Mouse (Mus musculus) megakaryocyte-erythroid progenitor cell, adult 5 weeks (primary cell): ENCODE measurements around the gene Pdzd3. TPM values are rescaled to one million over a fixed set of nuclear protein-coding genes. Genes with fewer than 3 reads are reported as not detected.

Source experiments
- polyA plus RNA-seq: library from polyadenylated mRNA; stranded (reverse); fragments of >175 nt; gene quantifications from 2 replicates; pipeline ENCODE4 v1.2.3, GENCODE M21; 2012

Gene Pdzd3
- 0.13 and 0.44 TPM in 2 replicates for polyA plus RNA-seq

GRCm38 (mm10) chr9:44251314-44251713 is at the start of gene Pdzd3:
Gene Pdzd3, minus strand, starts transcription at chr9:44251471.

DNA sequence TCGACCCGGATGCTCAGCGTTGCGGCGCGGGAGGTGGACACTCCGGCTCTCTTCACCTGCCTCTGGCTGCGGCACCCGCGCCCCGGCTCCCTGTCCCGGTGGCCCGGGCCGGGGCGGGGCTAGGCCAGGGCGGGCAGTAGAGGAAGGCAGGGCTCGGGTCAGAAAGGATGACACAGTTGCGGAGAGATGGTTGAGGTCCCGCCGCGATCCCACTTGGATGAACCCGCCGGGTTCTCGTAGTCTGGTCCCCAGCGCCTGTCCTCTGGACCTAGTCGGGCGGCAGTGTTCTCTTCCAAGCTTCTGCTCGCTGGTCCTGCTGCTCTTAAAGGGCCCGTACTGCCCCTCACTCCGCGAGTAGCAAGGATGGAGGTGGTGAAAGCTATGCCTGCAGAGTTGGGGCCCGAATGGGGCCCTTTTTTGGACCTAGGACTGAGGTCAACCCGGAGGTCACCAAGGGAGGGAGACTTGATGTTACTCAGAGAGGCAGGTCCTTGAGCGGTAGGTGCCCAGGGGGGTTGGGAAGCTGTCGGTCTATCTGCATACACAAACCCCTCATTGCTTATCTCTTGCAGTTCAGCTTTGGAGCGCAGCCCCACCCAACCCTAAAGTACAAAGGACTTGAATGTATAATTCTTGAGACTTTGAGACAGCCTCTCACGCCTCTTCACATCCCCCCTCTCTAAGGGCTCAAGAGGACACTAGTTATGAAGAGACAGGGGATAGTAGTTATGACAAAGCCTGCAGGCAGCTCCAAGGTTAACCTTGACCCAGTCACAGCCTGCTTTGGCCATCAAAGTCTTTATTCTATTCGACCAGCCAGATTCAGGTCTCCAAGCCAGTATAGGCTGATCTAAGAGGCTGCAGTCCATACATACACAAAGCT is 37.0 kb upstream of the Pdzd3 start, which contains the start of gene Abcg4:
Abcg4 (minus strand) TSS at position 540 of the 883 bp plus-strand sequence.

GRCm38 (mm10) chr9:44268432-44268831 is 17.2 kb upstream of the Pdzd3 start, which contains the start of gene Nlrx1:
Gene Nlrx1, minus strand, starts transcription at chr9:44268599.

GRCm38 (mm10) chr9:44240399-44240798 is 10.9 kb downstream of the Pdzd3 start, which contains the start of gene Ccdc153:
Gene Ccdc153, plus strand, starts transcription at chr9:44240676.

GRCm38 (mm10) chr9:44233802-44234478 is 17.3 kb downstream of the Pdzd3 start, which contains the start of gene Cbl:
Gene Cbl, minus strand, starts transcription at chr9:44234049.

Other genes with a start within 250 kb of the Pdzd3 start
- 5.2 and 6.1 TPM in 2 replicates for gene Thy1, start 208.1 kb downstream of the Pdzd3 start, polyA plus RNA-seq
- gene Usp2, start 184.4 kb downstream of the Pdzd3 start, polyA plus RNA-seq: 7.3 and 8.2 TPM in 2 replicates
- gene Mfrp, start 149.7 kb downstream of the Pdzd3 start, polyA plus RNA-seq: 0.15 and 0.47 TPM in 2 replicates
- 0.28 and 0.50 TPM in 2 replicates for gene C1qtnf5, start 144.2 kb downstream of the Pdzd3 start, polyA plus RNA-seq
- not detected in 2 replicates for gene Gm49380, start 138.0 kb downstream of the Pdzd3 start, polyA plus RNA-seq
- 44.3 and 47.3 TPM in 2 replicates for gene Rnf26, start 138.0 kb downstream of the Pdzd3 start, polyA plus RNA-seq
- 0.49 and 0.73 TPM in 2 replicates for gene Mcam, start 117.0 kb downstream of the Pdzd3 start, polyA plus RNA-seq
- gene Cbl, start 17.4 kb downstream of the Pdzd3 start, polyA plus RNA-seq: 17.2 and 20.8 TPM in 2 replicates
- gene Ccdc153, start 10.8 kb downstream of the Pdzd3 start, polyA plus RNA-seq: not detected in 2 replicates
- 12.4 and 18.2 TPM in 2 replicates for gene Nlrx1, start 17.1 kb upstream of the Pdzd3 start, polyA plus RNA-seq
- gene Abcg4, start 37.1 kb upstream of the Pdzd3 start, polyA plus RNA-seq: 12.4 and 16.0 TPM in 2 replicates
- 5.1 and 7.4 TPM in 2 replicates for gene Hinfp, start 54.2 kb upstream of the Pdzd3 start, polyA plus RNA-seq
- gene C2cd2l, start 68.8 kb upstream of the Pdzd3 start, polyA plus RNA-seq: 64.6 and 72.7 TPM in 2 replicates
- 10.2 and 12.1 TPM in 2 replicates for gene Dpagt1, start 74.5 kb upstream of the Pdzd3 start, polyA plus RNA-seq
- gene H2afx, start 83.2 kb upstream of the Pdzd3 start, polyA plus RNA-seq: 701 and 895 TPM in 2 replicates
- 70.8 and 79.3 TPM in 2 replicates for gene Hmbs, start 92.8 kb upstream of the Pdzd3 start, polyA plus RNA-seq
- gene Vps11, start 110.2 kb upstream of the Pdzd3 start, polyA plus RNA-seq: 14.2 and 16.1 TPM in 2 replicates
- gene Hyou1, start 128.0 kb upstream of the Pdzd3 start, polyA plus RNA-seq: 72.8 and 74.0 TPM in 2 replicates
- gene Slc37a4, start 145.4 kb upstream of the Pdzd3 start, polyA plus RNA-seq: 19.2 and 19.6 TPM in 2 replicates
- 281 and 286 TPM in 2 replicates for gene Rps25, start 155.7 kb upstream of the Pdzd3 start, polyA plus RNA-seq
- gene Trappc4, start 156.1 kb upstream of the Pdzd3 start, polyA plus RNA-seq: 10.1 and 11.5 TPM in 2 replicates
- 17.1 and 21.6 TPM in 2 replicates for gene Ccdc84, start 167.1 kb upstream of the Pdzd3 start, polyA plus RNA-seq
- gene Foxr1, start 189.7 kb upstream of the Pdzd3 start, polyA plus RNA-seq: not detected in 2 replicates
- not detected in 2 replicates for gene Upk2, start 203.5 kb upstream of the Pdzd3 start, polyA plus RNA-seq
- 59.4 and 73.6 TPM in 2 replicates for gene Bcl9l, start 231.4 kb upstream of the Pdzd3 start, polyA plus RNA-seq